Mouse (Mus musculus) midbrain, embryonic 13.5 days (tissue): Measurements from ENCODE around the gene Gm3029. TPM values are rescaled to one million over a fixed set of nuclear protein-coding genes. Genes with fewer than 3 reads are reported as not detected.
"Not testable (repeated sequence)": the region's sequence is repeated elsewhere in the genome, so short reads cannot be mapped to it uniquely, and the experiment has no call there.

Source experiments
- ATAC-seq: fragments of 200-750 bp; cut with Nextera tagmentation; 2 replicates; pipeline ENCODE4 v1.8.0; 2017; ENCODE audit warnings: mild to moderate bottlenecking, moderate TSS enrichment, moderate library complexity
- H3K27ac ChIP-seq: fragments of 300-500 bp; sonication (generic); 2 replicates; pipeline ENCODE4 v1.5.1; 2015; ENCODE audit warnings: inconsistent platforms, mild to moderate bottlenecking, moderate library complexity
- H3K27me3 ChIP-seq: fragments of 300-500 bp; sonication (generic); 2 replicates; pipeline ENCODE4 v1.6.1; 2015; ENCODE audit warnings: mild to moderate bottlenecking, inconsistent platforms
- H3K36me3 ChIP-seq: fragments of 300-500 bp; sonication (generic); 2 replicates; pipeline ENCODE4 v1.6.1; 2015; ENCODE audit warnings: mild to moderate bottlenecking, inconsistent platforms
- H3K4me1 ChIP-seq: fragments of 300-500 bp; sonication (generic); replicated peaks from 2 replicates; pipeline ENCODE4 v1.6.1; 2015; ENCODE audit warnings: inconsistent platforms
- H3K4me2 ChIP-seq: fragments of 300-500 bp; sonication (generic); replicated peaks from 2 replicates; pipeline ENCODE4 v1.6.1; 2015; ENCODE audit warnings: moderate library complexity, mild to moderate bottlenecking, inconsistent platforms
- H3K4me3 ChIP-seq: fragments of 300-500 bp; sonication (generic); replicated peaks from 2 replicates; pipeline ENCODE4 v1.5.1; 2015; ENCODE audit warnings: mild to moderate bottlenecking, inconsistent platforms
- H3K9ac ChIP-seq: fragments of 300-500 bp; sonication (generic); replicated peaks from 2 replicates; pipeline ENCODE4 v1.6.1; 2015; ENCODE audit warnings: mild to moderate bottlenecking, inconsistent platforms
- H3K9me3 ChIP-seq: fragments of 300-500 bp; sonication (generic); 2 replicates; pipeline ENCODE4 v1.6.1; 2016; ENCODE audit warnings: mild to moderate bottlenecking, inconsistent platforms
- WGBS: fragments of 180-500 bp; shearing (Covaris S2); methylation state at CpG from one replicate; pipeline ENCODE4 v1.1.7; 2015; 5-methylcytosine and 5-hydroxymethylcytosine counted together
- polyA plus RNA-seq: library from polyadenylated mRNA; unstranded; fragments of >200 nt; fragmentation: Nextera tagmentation; extraction: Ambion mirVana; gene quantifications from 2 replicates; pipeline ENCODE4 v1.2.1, GENCODE M21; 2015

Gene Gm3029
- polyA plus RNA-seq: not detected in 2 replicates

DNA sequence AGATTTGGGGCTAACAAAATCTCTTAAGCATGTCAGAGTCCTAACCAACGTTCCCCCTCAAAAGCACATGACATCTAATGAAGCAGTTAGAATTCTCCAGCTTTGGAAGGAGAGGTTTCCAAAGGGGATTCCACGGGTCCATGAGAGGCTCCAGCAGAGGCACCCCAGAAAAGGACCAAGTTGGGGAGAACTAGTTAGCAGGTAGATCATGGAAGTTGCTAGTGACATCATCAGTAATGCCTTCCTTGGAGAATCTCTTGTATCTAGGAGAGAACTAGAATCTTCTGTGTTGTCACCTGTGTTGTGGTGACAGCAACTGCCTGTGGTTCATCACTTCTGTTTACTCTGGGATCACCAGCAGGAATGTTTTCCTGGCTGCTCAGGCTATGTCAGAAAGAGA is at the start of gene Gm3029:
Gene Gm3029, plus strand, starts transcription at position 301 of the 400 bp plus-strand sequence.
- ATAC-seq: not testable (repeated sequence)
- WGBS: 38% methylated on average over 1 of the region's 2 CpGs

GRCm38 (mm10) chr14:3883872-3884271 is 47.7 kb upstream of the Gm3029 start, which contains the start of gene Gm2916:
Gene Gm2916, plus strand, starts transcription at chr14:3884172.
- not testable (repeated sequence) for H3K27me3 ChIP-seq, H3K4me3 ChIP-seq, H3K36me3 ChIP-seq, H3K9me3 ChIP-seq, H3K4me1 ChIP-seq, H3K4me2 ChIP-seq, H3K9ac ChIP-seq, H3K27ac ChIP-seq, ATAC-seq
- WGBS: no CpG with 5 or more reads among the region's 1 CpGs

More for the DNA sequence above, at the start of gene Gm3029:
- not testable (repeated sequence) for H3K27ac ChIP-seq, H3K36me3 ChIP-seq, H3K27me3 ChIP-seq, H3K9me3 ChIP-seq, H3K4me1 ChIP-seq, H3K4me2 ChIP-seq, H3K9ac ChIP-seq, H3K4me3 ChIP-seq

DNA sequence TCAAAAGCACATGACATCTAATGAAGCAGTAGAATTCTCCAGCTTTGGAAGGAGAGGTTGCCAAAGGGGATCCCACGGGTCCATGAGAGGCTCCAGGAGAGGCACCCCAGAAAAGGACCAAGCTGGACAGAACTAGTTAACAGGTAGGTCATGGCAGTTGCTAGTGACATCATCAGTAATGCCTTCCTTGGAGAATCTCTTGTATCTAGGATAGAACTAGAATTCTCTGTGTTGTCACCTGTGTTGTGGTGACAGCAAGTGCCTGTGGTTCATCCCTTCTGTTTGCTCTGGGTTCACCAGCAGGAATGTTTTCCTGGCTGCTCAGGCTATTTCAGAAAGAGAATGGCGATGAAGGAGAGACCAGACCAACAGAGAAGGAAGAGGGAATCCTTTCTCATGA is 31.7 kb downstream of the Gm3029 start, which contains the start of gene Gm3095:
Gene Gm3095, plus strand, starts transcription at position 301 of the 400 bp plus-strand sequence.
- H3K36me3 ChIP-seq, H3K4me3 ChIP-seq, H3K27me3 ChIP-seq, H3K9ac ChIP-seq, H3K4me1 ChIP-seq, H3K4me2 ChIP-seq, ATAC-seq, H3K27ac ChIP-seq, H3K9me3 ChIP-seq: not testable (repeated sequence)
- WGBS: no CpG with 5 or more reads among the region's 2 CpGs

Other genes starting within 250 kb of the Gm3029 start
- gene Gm3043, start 243.0 kb upstream of the Gm3029 start, polyA plus RNA-seq: not detected in 2 replicates
- gene Gm3002, start 121.7 kb upstream of the Gm3029 start, polyA plus RNA-seq: 1.7 and 2.5 TPM in 2 replicates
- gene Gm3033, start 85.5 kb upstream of the Gm3029 start, polyA plus RNA-seq: not detected in 2 replicates
- gene Gm2916, start 47.6 kb upstream of the Gm3029 start, polyA plus RNA-seq: not detected in 2 replicates
- 0.89 and 1.2 TPM in 2 replicates for gene Gm3095, start 31.8 kb downstream of the Gm3029 start, polyA plus RNA-seq
- not detected in 2 replicates for gene Gm3099, start 66.6 kb downstream of the Gm3029 start, polyA plus RNA-seq
- 1.2 and 2.3 TPM in 2 replicates for gene Gm5796, start 92.2 kb downstream of the Gm3029 start, polyA plus RNA-seq
- not detected in 2 replicates for gene Gm3115, start 152.4 kb downstream of the Gm3029 start, polyA plus RNA-seq
- 2.7 and 4.6 TPM in 2 replicates for gene Gm8108, start 178.8 kb downstream of the Gm3029 start, polyA plus RNA-seq
- gene Gm3127, start 233.3 kb downstream of the Gm3029 start, polyA plus RNA-seq: not detected in 2 replicates